Mouse (Mus musculus) urinary bladder, postnatal 36 days (tissue): ENCODE results near the gene Xkrx.
"Not testable (repeated sequence)": the region's sequence is repeated elsewhere in the genome, so short reads cannot be mapped to it uniquely, and the experiment has no call there.

ENCODE experiments used
- DNase-seq, 2 experiments: peaks; one replicate each; pipeline ENCODE4 v3.0.0; 2022; ENCODE audit warnings: low spot score in 2 of 2, mixed read lengths in 1 of 2

The Xkrx gene

DNA sequence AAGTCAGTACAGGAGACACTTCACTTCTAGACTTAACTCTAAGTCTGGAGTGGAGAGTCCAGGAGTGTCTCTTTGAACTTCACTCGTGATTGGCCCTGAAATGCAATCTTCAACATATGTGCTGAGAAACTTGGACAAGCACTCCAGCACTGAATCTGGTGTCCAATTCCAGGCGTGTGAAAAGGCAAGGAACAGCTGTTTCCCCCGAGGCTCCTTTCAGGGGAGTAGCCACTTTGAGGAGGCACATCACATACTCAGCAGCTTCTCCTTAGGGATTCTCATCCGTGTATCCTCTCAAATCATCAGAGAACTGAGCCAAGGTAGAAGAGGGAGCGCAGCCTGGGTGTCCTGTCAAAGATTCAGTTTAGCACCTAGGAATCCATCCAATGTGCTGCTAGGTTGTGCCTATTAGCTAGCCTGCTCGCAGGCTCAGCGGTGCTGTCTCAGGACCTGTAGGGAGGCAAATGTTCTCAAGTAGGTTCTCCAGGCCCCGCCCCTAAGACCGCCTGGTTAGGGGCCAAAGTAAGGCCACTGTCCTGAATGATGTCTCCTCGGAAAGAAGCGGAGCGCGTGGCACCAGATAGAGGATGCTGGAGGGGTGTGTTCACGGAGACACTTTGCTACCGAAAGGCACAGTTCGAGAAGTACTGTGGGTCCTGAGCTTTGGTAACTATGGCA, at the start of gene Xkrx:
Gene Xkrx (minus strand): TSS at position 34 of the 678 bp plus-strand sequence.
- DNase-seq, result peak in 1 of 2 experiments; percentile 13

DNA sequence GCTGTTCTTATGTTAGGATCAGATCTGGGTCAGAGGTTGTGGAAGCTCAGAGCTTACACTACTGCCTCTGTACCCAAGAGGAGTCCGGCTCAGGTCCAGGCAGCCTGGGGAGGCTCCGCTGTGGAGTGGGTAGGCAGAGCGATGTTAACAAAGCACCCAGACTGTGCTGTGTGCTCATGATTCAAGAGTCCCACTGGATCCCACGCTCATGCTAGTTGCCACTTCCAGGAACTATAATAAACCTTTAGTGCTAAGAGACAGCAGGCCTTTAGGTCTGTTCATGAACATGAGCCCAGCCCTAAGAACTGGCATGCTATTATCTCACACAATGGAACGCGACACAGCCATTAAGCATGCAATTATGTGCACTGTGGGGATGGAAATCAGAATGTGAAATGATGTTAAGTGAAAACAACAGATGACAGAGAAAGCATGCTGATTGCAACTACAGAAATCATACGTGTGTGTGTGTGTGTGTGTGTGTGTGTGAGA, 49.3 kb upstream of the Xkrx start:
- no peak for DNase-seq

DNA sequence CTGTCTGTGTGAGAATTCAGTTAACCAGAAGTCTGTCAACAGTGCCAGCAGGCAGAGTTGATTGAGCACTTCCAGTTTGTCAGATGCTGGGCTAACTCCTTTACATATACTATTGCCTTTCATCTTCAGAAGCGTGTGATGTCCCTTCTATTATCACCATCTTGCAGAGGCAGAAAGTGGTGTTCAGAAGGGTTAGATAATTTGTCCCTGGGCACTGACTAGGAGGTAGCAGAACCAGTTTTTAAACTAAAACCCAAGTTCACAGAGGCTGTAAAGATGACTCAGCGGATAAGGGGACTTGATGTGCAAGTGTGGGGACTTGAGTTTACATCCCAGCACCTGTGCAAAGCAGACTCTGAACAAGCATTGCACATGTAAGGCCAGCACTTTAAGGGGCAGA, 46.6 kb upstream of the Xkrx start:
- no peak for DNase-seq

DNA sequence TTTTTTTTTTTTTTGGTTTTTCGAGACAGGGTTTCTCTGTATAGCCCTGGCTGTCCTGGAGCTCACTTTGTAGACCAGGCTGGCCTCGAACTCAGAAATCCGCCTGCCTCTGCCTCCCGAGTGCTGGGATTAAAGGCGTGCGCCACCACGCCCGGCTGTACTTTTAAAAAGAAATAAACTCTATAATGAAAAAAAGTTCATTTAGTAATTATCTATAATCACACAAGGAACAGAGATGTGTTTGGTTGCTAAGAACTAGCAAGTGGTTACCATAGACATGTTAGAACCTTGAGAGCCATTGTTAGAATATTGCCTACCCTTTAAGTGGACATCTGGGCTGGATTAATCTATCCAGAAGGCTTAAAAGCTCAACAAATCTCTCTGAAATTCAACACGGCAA, 25.3 kb upstream of the Xkrx start, which contains the start of gene Arl13a:
Gene Arl13a (plus strand): TSS at position 301 of the 400 bp plus-strand sequence.
- not testable (repeated sequence) for DNase-seq

DNA sequence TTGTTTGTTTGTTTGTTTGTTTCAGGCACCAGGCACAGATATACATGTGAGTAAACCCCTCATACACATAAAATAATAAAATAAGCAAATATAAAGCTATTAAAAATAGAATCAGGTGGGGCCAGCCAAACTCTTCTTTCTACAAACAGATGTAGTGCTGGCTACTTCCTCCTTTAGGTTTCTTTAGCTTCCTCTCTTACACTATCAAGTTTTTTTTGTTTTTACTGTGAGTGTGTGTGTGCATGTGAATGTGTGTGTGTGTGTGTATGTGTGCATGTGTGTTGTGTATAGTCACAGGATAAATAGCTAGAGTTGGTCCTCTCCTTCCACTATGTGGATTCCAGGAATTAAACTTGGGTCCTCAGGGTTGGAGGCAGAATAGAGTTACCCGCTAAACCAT, 12.8 kb upstream of the Xkrx start:
- DNase-seq, result no peak

DNA sequence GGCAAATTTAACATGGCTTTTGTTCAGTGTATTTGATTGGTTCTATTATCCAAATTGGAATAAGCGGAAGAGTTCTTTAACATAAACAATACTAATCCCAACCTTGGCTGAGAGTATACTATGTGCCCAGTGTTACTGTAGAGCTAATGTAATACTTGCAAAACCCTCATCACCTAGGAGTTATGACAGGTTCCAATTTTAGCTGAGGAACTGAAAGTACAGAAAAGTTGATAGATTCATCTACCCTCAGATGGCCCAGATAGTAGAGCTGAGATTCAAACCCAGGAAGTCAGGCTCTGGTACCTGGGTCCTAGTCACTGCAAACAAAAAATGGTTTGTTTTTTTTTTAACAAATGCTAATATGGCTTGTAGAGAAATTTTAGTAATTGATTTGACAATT, 8.7 kb upstream of the Xkrx start:
- no peak for DNase-seq

DNA sequence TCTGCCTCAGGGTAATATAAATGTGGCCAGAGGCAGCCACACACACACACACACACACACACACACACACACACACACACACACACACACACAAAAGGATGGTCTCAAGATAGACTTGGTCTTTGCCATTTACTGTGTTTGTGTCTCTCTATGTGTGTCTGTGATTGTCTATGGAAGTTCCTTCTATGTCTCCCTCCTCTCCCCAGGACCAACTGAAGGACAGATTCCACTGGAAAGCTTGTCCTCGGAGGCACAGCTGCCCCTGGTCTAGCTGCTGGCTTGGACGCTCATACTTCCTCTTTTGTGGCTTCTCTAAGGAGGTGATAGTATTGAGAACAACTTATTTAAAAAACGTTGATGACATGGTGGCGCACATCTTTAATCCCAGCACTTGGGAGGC, 1.6 kb upstream of the Xkrx start:
- no peak for DNase-seq

DNA sequence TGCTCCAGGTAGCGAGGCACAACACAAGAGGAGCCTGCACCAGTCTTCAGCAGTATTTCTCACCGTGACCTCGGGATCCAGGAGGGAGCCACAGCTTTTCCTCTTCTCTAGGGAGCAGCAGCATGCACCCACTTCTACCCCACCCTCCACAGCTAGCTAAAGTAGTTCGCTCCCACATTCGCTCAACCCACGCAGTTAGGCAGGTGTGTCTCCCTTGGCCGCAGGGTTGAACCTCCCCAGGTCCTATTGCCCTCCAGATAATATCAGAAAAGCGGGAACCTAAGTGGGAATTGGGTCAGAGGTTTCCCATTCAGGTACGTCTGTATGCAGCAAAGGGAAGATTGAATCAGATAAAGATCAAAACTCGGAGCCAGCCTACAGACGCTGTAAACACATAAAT, 950 bp upstream of the Xkrx start:
- DNase-seq, result peak in 1 of 2 experiments; percentile 17

DNA sequence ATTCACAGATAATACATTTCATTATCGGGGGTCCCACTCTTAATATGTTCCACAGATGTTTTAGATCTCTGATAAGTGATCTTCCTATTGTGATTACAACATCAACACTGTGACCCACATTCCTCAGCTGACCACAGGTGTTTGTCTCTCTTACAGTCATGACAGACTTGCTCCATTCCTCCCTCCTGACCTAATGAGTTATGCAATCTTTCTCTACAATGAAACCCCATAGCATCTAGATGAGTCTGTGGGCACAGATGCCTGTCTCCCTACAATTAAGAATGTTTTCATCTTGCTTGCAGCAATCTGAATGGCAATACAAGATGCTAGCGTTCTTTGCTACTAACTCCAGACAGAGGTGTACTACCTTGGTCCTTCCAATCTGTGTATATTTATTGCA, 1.4 kb downstream of the Xkrx start:
- DNase-seq, result no peak

DNA sequence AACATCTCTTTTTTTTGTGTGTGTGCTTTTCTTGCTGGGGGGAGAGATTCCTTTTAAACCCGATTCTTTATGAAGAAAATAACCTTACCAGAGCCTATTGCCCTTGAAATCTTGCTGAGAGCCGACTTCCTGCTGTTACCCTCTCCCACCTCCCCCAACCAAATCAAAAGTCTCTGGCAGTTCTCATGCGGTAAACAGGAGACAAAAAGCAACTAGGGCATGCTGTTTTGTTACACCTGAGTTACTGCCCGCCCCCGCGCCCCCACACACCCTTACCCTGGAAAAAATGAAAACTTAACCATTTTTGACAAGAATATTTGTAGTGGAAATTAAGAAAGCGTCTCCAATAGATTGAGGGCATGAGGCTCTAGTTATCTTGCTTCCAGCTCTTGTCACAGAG, 3.7 kb downstream of the Xkrx start:
- no peak for DNase-seq

DNA sequence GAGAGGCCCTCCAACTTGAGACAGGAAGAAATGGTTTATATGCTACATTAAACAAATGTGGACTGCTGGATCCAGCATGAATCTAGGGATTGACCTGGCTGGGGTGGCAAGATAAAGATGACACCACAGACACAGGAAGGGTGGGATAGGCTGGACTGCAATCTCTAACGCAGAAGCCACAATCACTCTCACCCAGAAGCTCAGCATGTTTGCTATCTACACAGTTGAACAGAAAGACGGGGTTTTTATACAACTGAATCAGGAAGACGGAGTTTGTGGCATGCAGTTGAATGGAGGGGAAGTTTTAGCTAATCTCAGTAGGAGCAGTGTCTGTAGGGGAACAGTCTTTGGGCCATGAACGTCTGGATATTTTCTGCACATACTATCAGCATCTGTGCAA, 19.9 kb downstream of the Xkrx start:
- no peak for DNase-seq

DNA sequence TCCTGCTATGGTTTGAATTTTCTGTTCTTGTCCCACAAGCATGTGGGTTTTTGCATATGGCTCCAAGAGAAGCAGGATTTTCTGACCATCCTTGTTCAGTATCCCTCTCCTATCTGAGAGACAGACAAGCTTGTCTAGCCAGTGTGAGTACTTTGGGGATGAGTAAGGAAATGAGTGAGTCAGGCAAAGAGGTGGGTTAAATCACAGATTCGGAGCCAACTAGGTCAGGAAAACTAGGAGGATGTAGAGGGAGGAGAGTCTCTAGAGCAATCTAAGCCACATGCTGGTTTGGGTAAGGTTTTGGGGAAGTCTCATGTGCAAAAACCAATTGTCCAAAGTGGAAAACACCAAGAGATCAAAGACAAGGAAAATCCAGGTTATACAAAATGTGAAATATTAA, 20.3 kb downstream of the Xkrx start:
- DNase-seq, result no peak

DNA sequence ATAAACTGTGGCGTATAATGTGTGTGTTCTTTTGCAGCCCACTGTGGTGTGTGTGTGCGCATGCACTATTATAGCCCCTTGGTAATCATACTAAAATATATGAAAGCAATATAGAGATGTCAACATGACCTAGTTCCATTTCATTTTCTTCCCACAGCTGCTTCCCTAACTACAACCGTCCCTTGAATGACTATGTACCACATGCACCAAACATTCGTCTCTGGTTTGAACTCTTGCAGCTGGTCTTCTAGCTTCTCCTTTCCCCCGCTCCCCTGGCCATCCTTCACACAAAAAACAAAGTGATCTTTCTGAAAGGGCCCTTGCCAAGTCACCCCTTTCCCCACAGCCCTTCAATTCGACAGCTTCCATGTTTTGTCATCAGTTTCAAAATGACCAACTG, 21.9 kb downstream of the Xkrx start:
- no peak for DNase-seq

DNA sequence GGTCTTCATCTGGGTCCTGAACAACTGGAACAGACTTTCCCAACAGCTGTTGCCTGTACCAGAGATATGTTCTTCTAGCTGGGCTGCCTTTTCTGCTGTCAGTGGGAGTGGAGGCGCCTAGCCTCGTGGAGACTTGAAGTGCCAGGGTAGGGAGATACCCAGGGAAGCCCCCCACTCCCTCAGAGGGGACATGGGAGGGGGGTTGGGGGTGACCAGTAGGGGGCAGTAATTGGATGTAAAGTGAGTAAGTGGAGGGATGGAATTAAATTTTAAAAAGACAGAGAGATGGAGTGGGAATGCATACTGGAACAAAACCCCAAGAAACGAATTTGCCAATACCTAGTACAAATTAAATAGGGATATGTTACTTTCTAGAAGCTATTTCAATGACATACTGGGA, 28.1 kb downstream of the Xkrx start:
- no peak for DNase-seq

DNA sequence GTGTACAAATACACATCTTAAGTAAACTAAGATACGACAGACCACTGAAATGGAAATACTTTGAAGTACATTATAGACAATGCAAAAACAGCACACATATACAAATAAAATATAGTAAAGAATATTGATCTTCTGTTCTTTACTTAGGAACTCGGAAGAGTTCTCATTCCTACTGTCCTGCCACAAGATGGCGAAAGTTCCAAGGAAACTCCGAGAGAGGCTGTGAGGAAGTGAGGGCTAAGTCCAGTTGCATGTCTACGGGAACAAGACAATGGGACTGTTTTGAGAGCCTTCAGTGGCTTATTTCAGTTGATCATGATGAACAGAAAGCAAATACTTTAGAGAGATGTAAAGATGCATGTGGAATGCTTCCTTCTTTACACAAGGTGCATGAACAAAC, 29.6 kb downstream of the Xkrx start:
- DNase-seq, result no peak

DNA sequence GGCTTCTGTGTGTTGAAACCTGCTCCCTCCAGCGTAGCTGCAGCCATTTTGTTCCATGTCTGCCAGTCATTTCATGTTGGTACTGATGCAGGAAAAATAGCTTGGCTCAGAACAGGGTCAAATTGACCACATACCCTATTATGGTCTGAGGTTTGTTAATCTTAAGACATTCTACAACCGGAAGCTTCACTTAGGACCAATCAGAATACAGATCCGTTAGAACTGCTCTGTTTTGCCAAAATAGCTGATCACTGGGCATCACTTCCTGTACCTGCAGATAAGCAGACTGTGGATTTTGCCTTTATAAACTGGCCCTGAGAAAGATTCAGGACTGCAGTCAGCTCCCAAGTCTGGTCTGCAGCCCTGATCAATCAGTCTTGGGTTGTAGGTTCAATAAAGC, 33.3 kb downstream of the Xkrx start:
- no peak for DNase-seq

DNA sequence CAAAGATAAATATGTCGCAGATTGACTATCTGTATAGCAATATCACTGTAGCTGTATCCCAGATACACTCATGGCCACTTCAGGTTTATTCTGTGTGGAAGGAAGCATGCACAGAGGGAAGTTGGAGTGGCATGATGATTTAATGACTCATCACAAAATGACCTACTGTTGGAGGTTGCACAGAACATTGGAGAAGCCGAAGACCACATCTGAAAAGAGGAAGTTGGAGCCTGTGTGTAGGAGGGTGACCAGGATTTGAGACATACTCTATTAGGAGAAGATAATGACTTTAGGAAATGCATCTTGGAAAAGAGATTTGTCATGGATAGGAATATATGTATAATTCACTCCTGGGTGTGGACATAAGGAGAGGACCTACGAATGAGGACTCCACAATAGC, 45.5 kb downstream of the Xkrx start:
- DNase-seq, result no peak

DNA sequence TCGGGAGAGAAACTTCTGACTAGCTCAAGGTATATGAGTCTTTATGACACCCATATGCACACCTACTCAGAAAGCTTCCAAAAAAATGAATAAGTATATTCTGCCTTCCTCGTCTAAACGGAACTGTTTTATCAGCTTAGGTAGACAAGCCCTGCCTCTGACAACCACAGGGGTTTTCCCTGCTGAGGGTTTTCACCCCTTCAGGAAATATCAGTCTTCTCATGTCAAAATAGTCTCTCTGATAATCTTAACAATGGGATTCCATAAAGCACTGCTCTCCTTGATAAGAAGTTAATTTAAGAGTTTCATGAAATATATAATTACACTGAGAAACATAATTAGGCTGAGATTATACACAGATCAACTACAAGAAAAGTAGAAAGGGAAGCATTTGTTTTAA, 50.1 kb downstream of the Xkrx start:
- no peak for DNase-seq

DNA sequence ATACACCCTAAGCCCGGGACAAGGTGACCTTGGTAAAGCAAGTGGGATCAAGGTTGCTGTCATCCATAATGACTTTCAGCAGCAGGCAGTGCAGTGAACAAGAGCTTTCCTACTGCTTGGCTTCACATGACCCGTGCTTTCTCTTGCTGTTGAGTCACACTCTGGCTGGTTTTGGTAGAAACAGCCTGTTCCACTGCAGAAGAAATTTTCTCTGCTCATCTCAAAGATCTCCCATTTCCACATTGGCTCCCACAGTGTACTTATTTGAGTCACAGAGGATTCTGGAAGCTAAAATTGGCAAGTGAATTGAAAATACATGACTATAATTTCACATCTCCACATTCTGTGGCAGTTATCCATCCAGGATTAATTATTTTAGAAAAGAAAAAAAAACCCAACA, 59.2 kb downstream of the Xkrx start:
- no peak for DNase-seq
